Mouse (Mus musculus) ES-E14 (cell line): ENCODE measurements around the gene Ube2j2. TPM values are rescaled to one million over a fixed set of nuclear protein-coding genes. Genes with fewer than 3 reads are reported as not detected.

Source experiments
- DNase-seq: peaks from one replicate; pipeline ENCODE4 v3.0.0-alpha.2; 2013; ENCODE audit warnings: low read depth, low spot score
- H3K27ac ChIP-seq: 2 replicates; pipeline ENCODE4 v1.5.1; 2012; ENCODE audit warnings: low read depth, mild to moderate bottlenecking, low read length, moderate library complexity, mixed read lengths; ENCODE audit not compliant: poor library complexity, insufficient read depth, severe bottlenecking
- H3K36me3 ChIP-seq: 2 replicates; pipeline ENCODE4 v1.6.1; 2012; ENCODE audit warnings: mild to moderate bottlenecking, low read length, moderate library complexity, mixed read lengths; ENCODE audit not compliant: control insufficient read depth, poor library complexity, insufficient read depth, severe bottlenecking
- H3K4me1 ChIP-seq, 2 experiments: fragments of 150-350 bp in 1 of 2; sonication (generic) in 1 of 2; 2 replicates each; pipeline ENCODE4 v1.6.1; 2012; ENCODE audit warnings: low read length in 2 of 2, mild to moderate bottlenecking in 1 of 2, mixed read lengths in 1 of 2; ENCODE audit not compliant: control insufficient read depth in 2 of 2, insufficient read depth in 2 of 2, poor library complexity in 1 of 2
- H3K4me3 ChIP-seq, 2 experiments: fragments of 150-350 bp in 1 of 2; sonication (generic) in 1 of 2; 2 replicates each; pipeline ENCODE4 v1.5.1; 2012; ENCODE audit warnings: low read length in 2 of 2, low read depth in 1 of 2, mild to moderate bottlenecking in 1 of 2, mixed read lengths in 1 of 2; ENCODE audit not compliant: insufficient read depth in 1 of 2, poor library complexity in 1 of 2, severe bottlenecking in 1 of 2
- H3K9ac ChIP-seq: 2 replicates; pipeline ENCODE4 v1.6.1; 2012; ENCODE audit warnings: low read depth, mild to moderate bottlenecking, low read length, mixed read lengths; ENCODE audit not compliant: poor library complexity, insufficient read depth, severe bottlenecking
- H3K9me3 ChIP-seq: fragments of 150-350 bp; sonication (generic); 2 replicates; pipeline ENCODE4 v1.6.1; 2012; ENCODE audit warnings: low read depth, mild to moderate bottlenecking, low read length; ENCODE audit not compliant: control insufficient read depth, insufficient read depth
- CHD2 ChIP-seq: IDR thresholded peaks from 2 replicates; pipeline ENCODE4 v1.6.1; 2014; ENCODE audit warnings: mild to moderate bottlenecking, low read depth, low read length, inconsistent platforms
- HCFC1 ChIP-seq: IDR thresholded peaks from 2 replicates; pipeline ENCODE4 v1.6.1; 2012; ENCODE audit warnings: low read length, inconsistent platforms, borderline replicate concordance; ENCODE audit not compliant: insufficient read depth
- MAFK ChIP-seq: IDR thresholded peaks from 2 replicates; pipeline ENCODE4 v1.6.1; 2014; ENCODE audit warnings: mild to moderate bottlenecking, low read depth, low read length, inconsistent platforms; ENCODE audit not compliant: insufficient read depth
- ZC3H11A ChIP-seq: IDR thresholded peaks from 2 replicates; pipeline ENCODE4 v1.6.1; 2012; ENCODE audit warnings: low read depth, mild to moderate bottlenecking, inconsistent platforms, low read length, borderline replicate concordance
- ZNF384 ChIP-seq: IDR thresholded peaks from 2 replicates; pipeline ENCODE4 v1.6.1; 2012; ENCODE audit warnings: low read depth, low read length, inconsistent platforms
- in situ Hi-C, 2 experiments: fragments of 600-800 bp; cut with MboI; formaldehyde crosslinking; loops; one replicate each; pipeline ENCODE4 v1.15.1; 2025; ENCODE audit warnings: low sequenced_read_pairs in 2 of 2, inconsistent platforms in 1 of 2; ENCODE audit not compliant: unreplicated experiment in 2 of 2
- total RNA-seq: library from RNA; depleted of rRNA; stranded (reverse); fragments of 300-350 nt; gene quantifications from 2 replicates; pipeline ENCODE4 v1.2.3, GENCODE M21; 2012

Gene Ube2j2
- total RNA-seq, 1 experiment: 74.1 TPM

DNA sequence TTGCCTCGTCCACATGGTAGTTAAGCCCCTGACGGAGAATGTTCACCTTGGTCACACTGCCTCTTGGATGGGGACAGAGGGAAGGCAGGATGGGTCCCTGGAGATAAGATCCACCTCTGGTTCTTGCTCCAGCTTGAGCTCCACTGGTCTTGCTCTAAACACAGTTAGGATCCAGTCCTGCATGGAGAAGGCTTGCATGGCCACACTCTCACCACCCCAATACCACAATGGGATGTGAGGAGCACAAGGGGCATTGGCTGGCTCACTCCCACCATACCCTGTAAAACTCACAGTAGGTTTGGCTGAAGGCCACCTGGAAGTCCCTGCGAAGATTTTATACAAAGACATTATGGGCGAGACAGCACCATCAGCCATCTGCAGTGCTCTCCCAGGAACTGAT is 34.9 kb upstream of the Ube2j2 start:
- Histone ChIP-seq H3K36me3 (peaks cover 3% of the 10 kb centered on the region; the same call in 1 of the 2 replicates), H3K9ac (no peak overlapping the region), H3K4me3 (no peak overlapping the region), H3K27ac (no peak overlapping the region), H3K4me1 (no peaks in the 10 kb centered on the region), H3K9me3 (no peaks in the 10 kb centered on the region)
- in situ Hi-C loops: no loop called here
- DNase-seq: no peak
- TF ChIP-seq HCFC1 (no peak), ZNF384 (no peak), ZC3H11A (no peak), CHD2 (no peak), MAFK (no peak)

GRCm38 (mm10) chr4:155932031-155932430 is 11.6 kb upstream of the Ube2j2 start:
- Histone ChIP-seq H3K27ac (no peak overlapping the region), H3K36me3 (no peaks in the 10 kb centered on the region; the same call in 1 of the 2 replicates), H3K9me3 (no peaks in the 10 kb centered on the region), H3K4me3 (no peak overlapping the region), H3K4me1 (peaks cover 0 to 2% of the 10 kb centered on the region in 2 experiments; a peak in 1 of 4 replicates), H3K9ac (no peak overlapping the region)
- DNase-seq: peak; percentile 25
- in situ Hi-C loops: no loop called here
- TF ChIP-seq ZNF384 (no peak), ZC3H11A (no peak), HCFC1 (no peak), CHD2 (no peak), MAFK (no peak)

GRCm38 (mm10) chr4:155943049-155943452 is 580 bp upstream of the Ube2j2 start:
- peaks cover 0 to 6% of the 10 kb centered on the region in 2 experiments; a peak in 2 of 4 replicates for H3K4me1 ChIP-seq
- peak overlapping the region; percentile 77 to 98 for H3K4me3 ChIP-seq
- H3K9ac ChIP-seq: peak overlapping the region; percentile 76
- DNase-seq: no peak
- TF ChIP-seq ZC3H11A (no peak), ZNF384 (no peak), CHD2 (no peak)
- in situ Hi-C loops: no loop called here
- H3K27ac ChIP-seq: peak overlapping the region; percentile 42; the same call in 1 of the 2 replicates
- peaks cover 3% of the 10 kb centered on the region; the same call in 1 of the 2 replicates for H3K36me3 ChIP-seq
- H3K9me3 ChIP-seq: no peaks in the 10 kb centered on the region

- H3K4me3 ChIP-seq: peak overlapping the region; percentile 81 to 98
- H3K9ac ChIP-seq: peak overlapping the region; percentile 80
- no peak for DNase-seq
- in situ Hi-C loops: no loop called here
- H3K27ac ChIP-seq: no peak overlapping the region
- peaks cover 0 to 6% of the 10 kb centered on the region in 2 experiments; a peak in 2 of 4 replicates for H3K4me1 ChIP-seq
- no peaks in the 10 kb centered on the region for H3K9me3 ChIP-seq
- H3K36me3 ChIP-seq: peaks cover 8% of the 10 kb centered on the region
- no peak for TF ChIP-seq ZNF384
- TF ChIP-seq ZC3H11A: no peak
- TF ChIP-seq MAFK: no peak
- TF ChIP-seq HCFC1: no peak
- TF ChIP-seq CHD2: no peak
Observed at GRCm38 (mm10) chr4:155944271-155944670, 640 bp downstream of the Ube2j2 start.

GRCm38 (mm10) chr4:155947094-155947493 is 3.5 kb downstream of the Ube2j2 start:
- no peak for TF ChIP-seq MAFK
- no peak for TF ChIP-seq HCFC1
- no peak for TF ChIP-seq ZC3H11A
- no peak for TF ChIP-seq CHD2
- TF ChIP-seq ZNF384: no peak
- H3K9ac ChIP-seq: no peak overlapping the region
- no peak overlapping the region for H3K27ac ChIP-seq
- no peak overlapping the region for H3K4me3 ChIP-seq
- in situ Hi-C loops: no loop called here
- peaks cover 18% of the 10 kb centered on the region for H3K36me3 ChIP-seq
- no peak for DNase-seq
- no peaks in the 10 kb centered on the region for H3K9me3 ChIP-seq
- H3K4me1 ChIP-seq: peaks cover 0 to 6% of the 10 kb centered on the region in 2 experiments; a peak in 2 of 4 replicates
